Mouse (Mus musculus) lung, adult 2 months (tissue): ENCODE results near the gene Rbp2. TPM values are rescaled to one million over a fixed set of nuclear protein-coding genes. Genes with fewer than 3 reads are reported as not detected.

Experiments used
- DNase-seq: peaks from one replicate; pipeline ENCODE4 v3.0.0; 2022
- H3K4me1 ChIP-seq: fragments of 200-500 bp; 2 replicates; pipeline ENCODE4 v1.6.1; 2011; ENCODE audit warnings: low read length; ENCODE audit not compliant: control insufficient read depth, insufficient read depth
- H3K4me3 ChIP-seq: fragments of 200-500 bp; replicated peaks from 2 replicates; pipeline ENCODE3; 2011; ENCODE audit warnings: low read depth, mild to moderate bottlenecking, control low read depth, low read length; ENCODE audit errors: extremely low read depth
- CTCF ChIP-seq: fragments of 200-500 bp; IDR thresholded peaks from 2 replicates; pipeline ENCODE4 v1.5.1; 2011; ENCODE audit warnings: mild to moderate bottlenecking, low read length, control low read depth; ENCODE audit not compliant: insufficient read depth
- POLR2A ChIP-seq: fragments of 200-500 bp; IDR thresholded peaks from 2 replicates; pipeline ENCODE4 v1.6.1; 2011; ENCODE audit warnings: low read depth, mild to moderate bottlenecking, control low read depth, low read length, borderline replicate concordance; ENCODE audit errors: extremely low read depth
- WGBS: fragments of 180-500 bp; shearing (Covaris S2); methylation state at CpG from one replicate; pipeline ENCODE4 v1.1.7; 2018; 5-methylcytosine and 5-hydroxymethylcytosine counted together
- polyA plus RNA-seq: library from polyadenylated mRNA; depleted of rRNA; stranded (reverse); fragments of >200 nt; gene quantifications from 2 replicates; pipeline ENCODE4 v1.2.3, GENCODE M21; 2012; rRNA removed

Gene Rbp2
- polyA plus RNA-seq, 1 experiment = 12.4 TPM

DNA sequence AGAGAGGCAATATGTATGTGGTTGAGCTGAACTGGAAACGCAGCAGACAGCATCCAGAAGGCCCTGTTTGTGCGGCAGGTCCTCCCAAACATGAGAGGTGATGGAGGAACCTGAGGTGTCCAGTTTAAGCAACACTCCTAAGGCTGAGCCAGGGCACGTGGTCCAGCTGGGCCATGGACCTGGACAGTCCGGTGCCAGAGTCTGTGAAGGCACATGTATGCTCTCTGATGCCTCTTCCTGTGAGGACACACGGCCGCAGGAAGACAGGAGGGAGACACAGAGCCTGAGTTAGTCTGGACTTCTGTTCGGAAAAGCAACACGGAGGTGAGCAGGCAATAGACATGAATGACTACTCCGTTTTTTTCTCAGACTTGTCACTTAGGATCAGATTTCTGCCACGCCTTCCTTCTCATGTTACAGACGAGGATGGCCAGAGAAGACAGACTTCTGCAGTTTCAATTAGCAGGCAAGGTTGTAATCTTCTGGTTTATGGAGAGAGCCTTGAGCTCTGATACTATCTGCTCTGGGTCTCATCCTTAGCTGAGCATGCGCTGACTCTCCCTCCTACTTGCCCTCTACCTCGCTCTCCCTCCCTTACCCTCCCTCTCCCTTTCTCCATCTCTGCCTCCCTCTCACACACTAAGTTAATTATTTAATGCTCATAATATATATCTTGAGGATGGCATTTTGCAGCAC, 52.2 kb downstream of the Rbp2 start:
- 44% methylated on average over 13 of the region's 13 CpGs for WGBS
- TF ChIP-seq POLR2A (no peak), CTCF (no peak)
- Histone ChIP-seq H3K4me3 (no peak overlapping the region), H3K4me1 (no peaks in the 10 kb centered on the region; the same call in 1 of the 2 replicates)
- no peak for DNase-seq

DNA sequence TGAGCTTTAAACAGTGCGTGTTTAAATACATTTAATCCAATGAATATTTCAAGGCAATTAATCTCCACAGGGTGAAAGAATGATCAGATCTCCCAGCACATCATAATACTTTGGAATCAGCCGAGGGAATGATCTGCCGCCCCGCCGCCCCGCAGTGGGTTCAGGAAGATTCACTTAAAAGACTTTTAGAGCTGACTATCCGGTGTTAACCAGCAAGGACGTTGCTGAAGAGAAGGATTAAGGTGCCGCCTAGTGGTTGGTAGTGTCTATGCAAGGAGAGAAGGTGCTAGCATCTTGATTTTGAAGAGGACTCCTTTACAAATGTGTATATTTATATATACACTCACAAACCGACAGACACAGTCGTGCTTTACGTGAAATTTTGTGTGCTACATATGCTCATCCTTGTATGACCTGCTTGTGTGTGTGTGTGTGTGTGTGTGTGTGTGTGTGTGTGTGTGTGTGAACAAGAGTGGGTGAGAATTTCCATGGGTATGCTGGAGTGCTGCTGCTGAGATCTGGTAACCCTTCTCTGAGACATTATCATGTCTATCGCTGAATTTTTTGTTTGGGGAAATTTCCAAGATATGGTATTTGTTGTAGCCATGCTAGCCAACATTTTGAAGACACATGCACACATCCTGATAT, 52.9 kb downstream of the Rbp2 start:
- no peaks in the 10 kb centered on the region; the same call in 1 of the 2 replicates for H3K4me1 ChIP-seq
- peak; percentile 20 for TF ChIP-seq CTCF
- no peak for TF ChIP-seq POLR2A
- no peak overlapping the region for H3K4me3 ChIP-seq
- 5% methylated on average over 13 of the region's 13 CpGs for WGBS
- peak; percentile 34 for DNase-seq

DNA sequence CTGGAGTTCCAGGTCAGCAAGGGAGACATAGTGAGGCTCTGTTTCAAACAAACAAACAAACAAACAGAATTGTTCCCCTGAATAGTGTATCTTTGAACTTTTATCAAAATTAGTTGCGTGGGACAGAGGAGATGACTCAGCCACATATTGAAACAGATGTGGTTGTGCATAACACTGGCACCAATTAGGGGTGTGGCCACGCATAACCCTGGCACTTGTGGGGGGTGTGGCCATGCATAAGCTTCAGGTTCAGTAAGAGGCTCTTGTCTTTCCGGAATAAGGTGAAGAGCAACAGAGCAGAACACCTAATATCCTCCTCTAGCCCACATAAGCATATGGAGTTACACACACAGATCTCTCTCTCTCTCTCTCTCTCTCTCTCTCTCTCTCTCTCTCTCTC, 58.1 kb downstream of the Rbp2 start:
- WGBS = 83% methylated on average over 3 of the region's 3 CpGs
- no peaks in the 10 kb centered on the region; the same call in 1 of the 2 replicates for H3K4me1 ChIP-seq
- no peak overlapping the region for H3K4me3 ChIP-seq
- no peak for TF ChIP-seq POLR2A
- no peak for TF ChIP-seq CTCF
- DNase-seq = no peak

Other genes with a start within 250 kb of the Rbp2 start
- gene Nmnat3, start 198.7 kb upstream of the Rbp2 start, polyA plus RNA-seq = 4.7 and 6.3 TPM in 2 replicates
- gene Rbp1, start 63.2 kb upstream of the Rbp2 start, polyA plus RNA-seq = 14.5 and 19.4 TPM in 2 replicates
- 23.8 and 38.2 TPM in 2 replicates for gene Copb2, start 77.6 kb downstream of the Rbp2 start, polyA plus RNA-seq
- 6.0 and 7.1 TPM in 2 replicates for gene Mrps22, start 115.5 kb downstream of the Rbp2 start, polyA plus RNA-seq